Mouse (Mus musculus): ENCODE measurements around the gene Lhfp.

GRCm38 (mm10) chr3:53038913-53039312, 2.4 kb upstream of the Lhfp start:
- TF ChIP-seq CTCF (IDR thresholded peaks at IDR 0.05; ENCODE audit: low read depth) (no peak), EP300 (IDR thresholded peaks at IDR 0.05; ENCODE audit: low read depth) (no peak)
